Mouse (Mus musculus): ENCODE results near the gene Olfr776. TPM values are rescaled to one million over a fixed set of nuclear protein-coding genes. Genes with fewer than 3 reads are reported as not detected.

The Olfr776 gene
- polyA plus RNA-seq, 1 experiment from 2014 or later: not detected

Other genes starting within 250 kb of the Olfr776 start
- gene Olfr763, start 248.3 kb upstream of the Olfr776 start, polyA plus RNA-seq (2014; fragmentation: Nextera tagmentation; extraction: Ambion mirVana): not detected in 2 replicates
- gene Olfr764-ps1, start 219.2 kb upstream of the Olfr776 start, polyA plus RNA-seq (2014; fragmentation: Nextera tagmentation; extraction: Ambion mirVana): not detected in 2 replicates
- gene Olfr765, start 209.1 kb upstream of the Olfr776 start, polyA plus RNA-seq (2014; fragmentation: Nextera tagmentation; extraction: Ambion mirVana): not detected in 2 replicates
- gene Olfr766-ps1, start 190.2 kb upstream of the Olfr776 start, polyA plus RNA-seq (2014; fragmentation: Nextera tagmentation; extraction: Ambion mirVana): not detected in 2 replicates
- not detected in 2 replicates for gene Olfr767, start 176.2 kb upstream of the Olfr776 start, polyA plus RNA-seq (2014; fragmentation: Nextera tagmentation; extraction: Ambion mirVana)
- gene Olfr768, start 159.8 kb upstream of the Olfr776 start, polyA plus RNA-seq (2014; fragmentation: Nextera tagmentation; extraction: Ambion mirVana): not detected in 2 replicates
- gene Olfr769, start 141.3 kb upstream of the Olfr776 start, polyA plus RNA-seq (2014; fragmentation: Nextera tagmentation; extraction: Ambion mirVana): not detected in 2 replicates
- gene Olfr770, start 120.1 kb upstream of the Olfr776 start, polyA plus RNA-seq (2014; fragmentation: Nextera tagmentation; extraction: Ambion mirVana): not detected in 2 replicates
- not detected in 2 replicates for gene Olfr771, start 94.4 kb upstream of the Olfr776 start, polyA plus RNA-seq (2014; fragmentation: Nextera tagmentation; extraction: Ambion mirVana)
- gene Olfr772, start 81.2 kb upstream of the Olfr776 start, polyA plus RNA-seq (2014; fragmentation: Nextera tagmentation; extraction: Ambion mirVana): not detected in 2 replicates
- not detected in 2 replicates for gene Olfr773, start 71.7 kb upstream of the Olfr776 start, polyA plus RNA-seq (2014; fragmentation: Nextera tagmentation; extraction: Ambion mirVana)
- gene Olfr774, start 22.9 kb upstream of the Olfr776 start, polyA plus RNA-seq (2014; fragmentation: Nextera tagmentation; extraction: Ambion mirVana): not detected in 2 replicates
- not detected in 2 replicates for gene Olfr775, start 10.7 kb upstream of the Olfr776 start, polyA plus RNA-seq (2014; fragmentation: Nextera tagmentation; extraction: Ambion mirVana)
- not detected in 2 replicates for gene Olfr777, start 12.4 kb downstream of the Olfr776 start, polyA plus RNA-seq (2014; fragmentation: Nextera tagmentation; extraction: Ambion mirVana)
- not detected in 2 replicates for gene Olfr780, start 59.0 kb downstream of the Olfr776 start, polyA plus RNA-seq (2014; fragmentation: Nextera tagmentation; extraction: Ambion mirVana)
- not detected in 2 replicates for gene Olfr781, start 69.7 kb downstream of the Olfr776 start, polyA plus RNA-seq (2014; fragmentation: Nextera tagmentation; extraction: Ambion mirVana)
- gene Olfr782, start 89.7 kb downstream of the Olfr776 start, polyA plus RNA-seq (2014; fragmentation: Nextera tagmentation; extraction: Ambion mirVana): not detected in 2 replicates
- gene Olfr784, start 125.0 kb downstream of the Olfr776 start, polyA plus RNA-seq (2014; fragmentation: Nextera tagmentation; extraction: Ambion mirVana): not detected in 2 replicates
- gene Olfr785, start 146.3 kb downstream of the Olfr776 start, polyA plus RNA-seq (2014; fragmentation: Nextera tagmentation; extraction: Ambion mirVana): not detected in 2 replicates
- not detected in 2 replicates for gene Olfr786, start 168.2 kb downstream of the Olfr776 start, polyA plus RNA-seq (2014; fragmentation: Nextera tagmentation; extraction: Ambion mirVana)
- gene Olfr787, start 202.7 kb downstream of the Olfr776 start, polyA plus RNA-seq (2014; fragmentation: Nextera tagmentation; extraction: Ambion mirVana): not detected in 2 replicates
- not detected in 2 replicates for gene Olfr788, start 211.9 kb downstream of the Olfr776 start, polyA plus RNA-seq (2014; fragmentation: Nextera tagmentation; extraction: Ambion mirVana)
- gene Olfr789, start 225.6 kb downstream of the Olfr776 start, polyA plus RNA-seq (2014; fragmentation: Nextera tagmentation; extraction: Ambion mirVana): not detected in 2 replicates
- not detected in 2 replicates for gene Olfr790, start 239.4 kb downstream of the Olfr776 start, polyA plus RNA-seq (2014; fragmentation: Nextera tagmentation; extraction: Ambion mirVana)

All from embryonic facial prominence, embryonic 11.5 days (tissue).